Mouse (Mus musculus) liver, postnatal 0 days (tissue): ENCODE measurements around the gene Fam83e. TPM values are rescaled to one million over a fixed set of nuclear protein-coding genes. Genes with fewer than 3 reads are reported as not detected.

Experiments used
- ATAC-seq: fragments of 200-750 bp; cut with Nextera tagmentation; 2 replicates; pipeline ENCODE4 v1.8.0; 2017; ENCODE audit warnings: mild to moderate bottlenecking, moderate library complexity
- DNase-seq: peaks from one replicate; pipeline ENCODE4 v3.0.0-alpha.2; 2016
- H3K27ac ChIP-seq: fragments of 300-500 bp; sonication (generic); 2 replicates; pipeline ENCODE4 v1.5.1; 2014; ENCODE audit warnings: antibody characterized with exemption, moderate library complexity, mild to moderate bottlenecking, low read depth
- H3K27me3 ChIP-seq: fragments of 300-500 bp; sonication (generic); 2 replicates; pipeline ENCODE4 v1.6.1; 2014; ENCODE audit warnings: low read length, control low read depth, mixed read lengths; ENCODE audit not compliant: insufficient read depth
- H3K36me3 ChIP-seq: fragments of 300-500 bp; sonication (generic); replicated peaks from 2 replicates; pipeline ENCODE4 v1.6.1; 2014; ENCODE audit warnings: mild to moderate bottlenecking, control low read depth, low read length, moderate library complexity, mixed read lengths; ENCODE audit not compliant: insufficient read depth
- H3K4me1 ChIP-seq: fragments of 300-500 bp; sonication (generic); 2 replicates; pipeline ENCODE4 v1.6.1; 2014; ENCODE audit warnings: antibody characterized with exemption, mild to moderate bottlenecking, control low read depth; ENCODE audit not compliant: insufficient read depth
- H3K4me2 ChIP-seq: fragments of 300-500 bp; sonication (generic); 2 replicates; pipeline ENCODE4 v1.6.1; 2014; ENCODE audit warnings: low read depth, mild to moderate bottlenecking, low read length, moderate library complexity, mixed read lengths
- H3K4me3 ChIP-seq: fragments of 300-500 bp; sonication (generic); 2 replicates; pipeline ENCODE4 v1.5.1; 2014; ENCODE audit warnings: low read depth, low read length
- H3K9ac ChIP-seq: fragments of 300-500 bp; sonication (generic); replicated peaks from 2 replicates; pipeline ENCODE4 v1.6.1; 2014; ENCODE audit warnings: mild to moderate bottlenecking, moderate library complexity
- H3K9me3 ChIP-seq: fragments of 300-500 bp; sonication (generic); 2 replicates; pipeline ENCODE4 v1.6.1; 2016; ENCODE audit warnings: mild to moderate bottlenecking, control low read depth, low read length, mixed read lengths
- CTCF ChIP-seq: sonication (generic); IDR thresholded peaks from 2 replicates; pipeline ENCODE4 v1.5.1; 2016; ENCODE audit warnings: antibody characterized with exemption, low read depth
- EP300 ChIP-seq: IDR thresholded peaks from 2 replicates; pipeline ENCODE4 v1.6.1; 2016; ENCODE audit warnings: antibody characterized with exemption, low read depth, mild to moderate bottlenecking
- WGBS: fragments of 180-500 bp; shearing (Covaris S2); extraction: QIAGEN DNeasy Blood & Tissue Kit; methylation state at CpG from one replicate; pipeline ENCODE4 v1.1.7; 2014; ENCODE audit not compliant: insufficient replicate concordance; 5-methylcytosine and 5-hydroxymethylcytosine counted together
- polyA plus RNA-seq: library from polyadenylated mRNA; unstranded; fragments of >200 nt; fragmentation: Nextera tagmentation; extraction: Ambion mirVana; gene quantifications from 2 replicates; pipeline ENCODE4 v1.2.1, GENCODE M21; 2015

The Fam83e gene
- polyA plus RNA-seq, 1 experiment from 2014 or later = 0.13 TPM

DNA sequence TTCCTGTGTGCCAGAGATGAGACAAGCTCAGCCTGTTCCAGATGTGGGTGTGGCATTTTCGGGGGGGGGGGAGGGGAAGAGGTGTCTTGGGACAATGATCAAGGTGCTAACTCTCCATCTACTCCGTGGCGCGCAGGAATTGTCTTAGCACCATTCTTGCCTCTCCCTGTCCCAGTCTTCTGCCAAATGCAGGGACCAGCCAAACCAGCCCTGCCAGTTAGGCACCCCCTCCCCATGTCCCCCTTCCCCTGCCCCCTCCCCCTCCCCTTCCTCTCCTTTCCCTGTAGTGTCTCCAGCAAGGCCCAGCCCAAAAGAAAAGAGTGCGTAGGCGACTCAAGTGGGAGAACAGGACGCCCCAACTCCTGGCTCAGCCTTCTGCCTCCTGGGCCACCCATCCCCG is 45.8 kb downstream of the Fam83e start:
- no peaks in the 10 kb centered on the region for H3K4me1 ChIP-seq
- no peaks in the 10 kb centered on the region for H3K36me3 ChIP-seq
- WGBS = 55% methylated on average over 8 of the region's 8 CpGs
- ATAC-seq (no peak), DNase-seq (no peak)
- no peaks in the 10 kb centered on the region for H3K27me3 ChIP-seq
- H3K27ac ChIP-seq = no peak overlapping the region
- H3K4me3 ChIP-seq = no peak overlapping the region
- no peak overlapping the region for H3K9ac ChIP-seq
- no peak overlapping the region for H3K4me2 ChIP-seq
- no peaks in the 10 kb centered on the region for H3K9me3 ChIP-seq
- TF ChIP-seq EP300 (no peak), CTCF (no peak)

DNA sequence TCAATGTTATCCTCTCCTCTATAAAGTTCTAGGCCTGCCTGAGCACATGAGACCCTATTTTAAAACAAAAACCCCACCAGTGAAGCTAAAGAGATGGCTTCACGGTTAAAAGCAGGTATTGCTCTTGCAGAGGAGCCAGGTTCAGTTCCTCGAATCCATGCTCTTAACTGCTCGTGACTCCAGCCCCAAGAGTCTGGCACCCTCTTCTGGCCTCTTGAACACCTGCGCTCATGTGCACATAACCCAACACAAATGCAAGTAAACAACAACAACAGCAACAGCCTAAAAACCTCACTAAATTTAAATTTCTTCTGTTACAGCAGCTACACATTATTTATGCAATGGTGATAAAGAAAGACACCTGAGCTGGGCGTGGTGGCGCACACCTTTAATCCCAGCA is 46.5 kb downstream of the Fam83e start:
- TF ChIP-seq CTCF = no peak
- no peak for TF ChIP-seq EP300
- WGBS = 87% methylated on average over 6 of the region's 6 CpGs
- Histone ChIP-seq H3K9ac (no peak overlapping the region), H3K27ac (no peak overlapping the region), H3K9me3 (no peaks in the 10 kb centered on the region), H3K4me2 (no peak overlapping the region), H3K27me3 (no peaks in the 10 kb centered on the region), H3K36me3 (no peaks in the 10 kb centered on the region), H3K4me3 (no peak overlapping the region), H3K4me1 (no peaks in the 10 kb centered on the region)
- DNase-seq (no peak), ATAC-seq (no peak)

DNA sequence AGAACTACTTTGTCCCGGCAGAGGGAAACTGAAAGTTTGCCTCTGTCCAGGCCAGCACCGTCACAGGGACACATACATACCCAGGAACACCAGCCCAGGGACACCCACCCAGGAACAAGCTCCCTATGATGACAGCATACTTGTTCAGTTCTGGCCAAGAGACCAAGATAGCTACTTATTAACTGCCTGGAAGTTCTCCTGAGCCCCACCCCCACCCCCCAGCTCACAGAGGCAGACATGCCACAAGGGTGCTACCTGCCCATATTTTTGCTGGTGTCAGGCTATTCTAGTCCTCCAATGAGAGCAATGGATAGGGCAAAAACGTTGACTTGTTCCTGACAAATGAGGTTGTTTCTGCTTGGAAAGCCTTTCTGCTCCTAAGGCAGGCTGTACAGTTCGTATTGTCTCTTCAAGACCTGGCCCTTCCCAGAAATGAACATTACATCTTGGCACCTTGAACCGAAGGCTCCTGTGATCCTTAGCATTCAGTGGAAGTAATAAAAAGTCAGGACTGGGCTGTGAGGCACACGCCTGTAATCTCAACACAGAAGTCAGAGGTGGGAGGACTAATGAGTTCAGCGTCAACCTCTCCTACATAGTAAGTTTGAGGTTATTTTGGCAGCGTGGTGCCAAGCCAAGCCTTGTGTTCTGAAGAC is 49.5 kb downstream of the Fam83e start:
- 55% methylated on average over 8 of the region's 8 CpGs for WGBS
- H3K4me3 ChIP-seq = no peak overlapping the region
- H3K27ac ChIP-seq = no peak overlapping the region
- DNase-seq (peak; percentile 39), ATAC-seq (peak; percentile 83)
- H3K27me3 ChIP-seq = no peaks in the 10 kb centered on the region
- 0 out of 2 replicates have a peak overlapping the region, but pooled peaks have one; percentile 9 for H3K4me2 ChIP-seq
- H3K4me1 ChIP-seq = no peaks in the 10 kb centered on the region
- H3K9ac ChIP-seq = no peak overlapping the region
- TF ChIP-seq EP300 = no peak
- TF ChIP-seq CTCF = no peak
- no peaks in the 10 kb centered on the region for H3K36me3 ChIP-seq
- no peaks in the 10 kb centered on the region for H3K9me3 ChIP-seq

DNA sequence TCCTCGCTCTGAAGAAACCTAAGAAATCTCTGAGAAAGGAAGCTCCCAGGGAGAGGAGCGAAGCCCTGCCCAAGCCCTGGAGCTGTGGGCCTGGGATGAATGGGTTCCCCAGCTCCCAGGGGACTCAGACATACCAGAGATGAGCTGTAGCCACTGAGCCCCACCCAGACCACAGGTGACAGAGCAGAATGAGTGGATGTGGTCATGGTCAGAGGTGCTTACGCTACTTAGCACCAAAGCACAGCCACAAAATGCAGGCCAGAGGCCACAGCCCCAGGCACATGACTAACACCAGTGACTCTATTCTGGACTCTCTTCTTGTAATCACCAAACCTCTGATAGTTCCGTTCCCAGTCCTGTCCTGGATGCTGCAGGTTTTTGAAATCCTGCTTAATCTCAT is 50.1 kb downstream of the Fam83e start:
- Histone ChIP-seq H3K9ac (no peak overlapping the region), H3K9me3 (no peaks in the 10 kb centered on the region), H3K27me3 (no peaks in the 10 kb centered on the region), H3K4me3 (no peak overlapping the region), H3K4me1 (no peaks in the 10 kb centered on the region), H3K27ac (no peak overlapping the region), H3K36me3 (no peaks in the 10 kb centered on the region), H3K4me2 (no peak overlapping the region)
- 61% methylated on average over 4 of the region's 4 CpGs for WGBS
- DNase-seq (no peak), ATAC-seq (no peak)
- no peak for TF ChIP-seq EP300
- TF ChIP-seq CTCF = no peak

DNA sequence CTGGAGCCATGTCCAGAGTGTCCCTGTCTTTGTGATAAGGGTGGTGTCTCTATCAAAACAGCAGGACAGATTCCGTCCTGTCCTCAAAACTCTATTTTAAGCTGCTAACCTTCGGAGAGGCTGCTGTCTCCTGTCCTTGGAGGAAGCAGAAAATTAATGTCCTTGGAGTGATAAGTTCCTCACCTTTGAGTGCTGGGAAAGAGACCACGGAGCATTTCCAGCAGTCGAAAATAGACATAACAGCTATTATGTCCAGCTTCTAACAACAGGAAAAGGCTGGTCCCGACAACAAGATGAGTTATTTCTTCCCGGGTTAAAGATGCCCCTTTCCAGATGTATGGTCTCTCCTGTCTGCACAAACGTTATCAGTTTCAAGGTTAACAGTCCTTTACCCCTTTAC is 54.2 kb downstream of the Fam83e start:
- Histone ChIP-seq H3K9me3 (no peaks in the 10 kb centered on the region), H3K4me2 (no peak overlapping the region), H3K27me3 (0 out of 2 replicates have a peak, but pooled peaks cover 2% of the 10 kb centered on the region), H3K27ac (no peak overlapping the region), H3K9ac (no peak overlapping the region), H3K36me3 (no peaks in the 10 kb centered on the region), H3K4me1 (peaks cover 4% of the 10 kb centered on the region; the same call in 1 of the 2 replicates), H3K4me3 (no peak overlapping the region)
- ATAC-seq (no peak), DNase-seq (no peak)
- 53% methylated on average over 7 of the region's 7 CpGs for WGBS
- TF ChIP-seq EP300 = no peak
- TF ChIP-seq CTCF = no peak

Other genes with a start within 250 kb of the Fam83e start
- gene Tulp2, start 239.3 kb upstream of the Fam83e start, polyA plus RNA-seq = 0.22 and 0.30 TPM in 2 replicates
- gene Gm45808, start 234.4 kb upstream of the Fam83e start, polyA plus RNA-seq = 0.15 and 0.33 TPM in 2 replicates
- 8.4 and 9.5 TPM in 2 replicates for gene Dhdh, start 232.4 kb upstream of the Fam83e start, polyA plus RNA-seq
- 91.5 and 103 TPM in 2 replicates for gene Nucb1, start 210.8 kb upstream of the Fam83e start, polyA plus RNA-seq
- gene Ppp1r15a, start 194.9 kb upstream of the Fam83e start, polyA plus RNA-seq = 104 and 113 TPM in 2 replicates
- gene Plekha4, start 194.9 kb upstream of the Fam83e start, polyA plus RNA-seq = 0.51 and 0.91 TPM in 2 replicates
- gene Hsd17b14, start 166.3 kb upstream of the Fam83e start, polyA plus RNA-seq = 0.24 and 0.62 TPM in 2 replicates
- gene Bcat2, start 151.1 kb upstream of the Fam83e start, polyA plus RNA-seq = 32.3 and 38.9 TPM in 2 replicates
- 7.6 and 7.8 TPM in 2 replicates for gene Fgf21, start 105.7 kb upstream of the Fam83e start, polyA plus RNA-seq
- gene Fut1, start 103.9 kb upstream of the Fam83e start, polyA plus RNA-seq = 0.56 TPM in 1 of 2 replicates, not detected in the other
- gene Izumo1, start 99.4 kb upstream of the Fam83e start, polyA plus RNA-seq = 0.09 TPM in 1 of 2 replicates, not detected in the other
- gene Rasip1, start 93.7 kb upstream of the Fam83e start, polyA plus RNA-seq = 3.4 and 3.6 TPM in 2 replicates
- gene Mamstr, start 81.2 kb upstream of the Fam83e start, polyA plus RNA-seq = 0.31 and 0.54 TPM in 2 replicates
- not detected in 2 replicates for gene Fut2, start 54.8 kb upstream of the Fam83e start, polyA plus RNA-seq
- 0.07 TPM in 1 of 2 replicates, not detected in the other for gene Ntn5, start 37.2 kb upstream of the Fam83e start, polyA plus RNA-seq
- 0.04 TPM in 1 of 2 replicates, not detected in the other for gene Sec1, start 26.8 kb upstream of the Fam83e start, polyA plus RNA-seq
- gene Car11, start 21.4 kb upstream of the Fam83e start, polyA plus RNA-seq = 0.14 and 0.15 TPM in 2 replicates
- gene Dbp, start 16.1 kb upstream of the Fam83e start, polyA plus RNA-seq = 3.6 and 5.2 TPM in 2 replicates
- gene Rpl18, start 5.8 kb upstream of the Fam83e start, polyA plus RNA-seq = 494 and 510 TPM in 2 replicates
- gene Sphk2, start 3.2 kb upstream of the Fam83e start, polyA plus RNA-seq = 15.5 and 17.3 TPM in 2 replicates
- gene Spaca4, start 4.6 kb downstream of the Fam83e start, polyA plus RNA-seq = not detected in 2 replicates
- not detected in 2 replicates for gene Lmtk3, start 62.5 kb downstream of the Fam83e start, polyA plus RNA-seq
- 0.26 and 0.38 TPM in 2 replicates for gene Sult2b1, start 63.5 kb downstream of the Fam83e start, polyA plus RNA-seq
- 21.4 and 24.2 TPM in 2 replicates for gene Cyth2, start 93.4 kb downstream of the Fam83e start, polyA plus RNA-seq
- gene Kcnj14, start 103.6 kb downstream of the Fam83e start, polyA plus RNA-seq = 0.11 and 0.32 TPM in 2 replicates
- gene Grwd1, start 109.7 kb downstream of the Fam83e start, polyA plus RNA-seq = 18.3 and 19.3 TPM in 2 replicates
- gene Kdelr1, start 151.6 kb downstream of the Fam83e start, polyA plus RNA-seq = 33.9 and 37.3 TPM in 2 replicates
- 0.02 and 0.05 TPM in 2 replicates for gene Grin2d, start 157.2 kb downstream of the Fam83e start, polyA plus RNA-seq
- gene Syngr4, start 175.5 kb downstream of the Fam83e start, polyA plus RNA-seq = 0.70 and 0.71 TPM in 2 replicates
- 3.5 and 4.3 TPM in 2 replicates for gene Tmem143, start 175.7 kb downstream of the Fam83e start, polyA plus RNA-seq
- 56.0 and 57.7 TPM in 2 replicates for gene Emp3, start 200.2 kb downstream of the Fam83e start, polyA plus RNA-seq
- 0.64 and 1.2 TPM in 2 replicates for gene Ccdc114, start 202.9 kb downstream of the Fam83e start, polyA plus RNA-seq